ENCODE assay signal across 8 mouse cellular contexts in the genomic region with DNA sequence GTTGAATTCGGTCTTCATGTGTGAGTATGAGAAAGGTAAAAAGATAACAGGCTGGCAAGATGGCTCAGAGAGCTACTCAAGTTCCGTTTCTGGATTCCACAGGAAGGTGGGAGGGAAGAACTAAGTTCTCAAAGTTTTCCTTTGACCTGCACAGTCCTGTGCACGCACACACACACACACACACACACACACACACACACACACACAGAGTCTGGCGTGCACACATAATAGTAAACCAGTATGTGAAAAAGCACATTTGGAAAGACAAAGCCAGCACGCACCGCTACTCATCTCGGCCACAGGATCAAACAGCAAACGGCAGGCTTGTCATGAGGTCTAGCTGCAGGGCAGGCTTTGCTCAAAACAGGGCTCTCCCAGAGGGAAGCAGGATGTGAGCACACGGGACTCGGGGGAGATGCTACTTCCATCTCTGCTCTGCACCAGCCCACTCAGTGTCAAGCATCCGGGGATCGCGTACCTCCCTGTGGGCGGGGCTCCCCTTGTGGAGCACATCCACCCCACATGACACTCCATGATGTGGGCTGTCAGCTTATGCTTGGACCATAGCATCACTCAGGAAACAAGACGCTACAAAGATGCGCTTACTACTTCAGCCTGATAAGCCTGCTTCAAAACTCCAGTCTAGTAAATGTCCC. TPM values are rescaled to one million over a fixed set of nuclear protein-coding genes. Genes with fewer than 3 reads are reported as not detected.
DNase-seq lines count a peak whose midpoint lies in the region; ATAC-seq and TF ChIP-seq lines count a peak whose summit lies in the region.

No protein-coding gene starts in this region.

- peak overlapping the region; percentile 36 for H3K4me3 ChIP-seq in left cerebral cortex, adult 2 months
- no peak overlapping the region for H3K4me3 ChIP-seq in liver, embryonic 11.5 days (ENCODE audit: low read depth, low read length)
- H3K4me3 ChIP-seq in neural tube, embryonic 12.5 days, result no peak overlapping the region

- no peak overlapping the region for H3K9ac ChIP-seq in liver, embryonic 11.5 days (ENCODE audit: low read depth, low read length)
- H3K9ac ChIP-seq in neural tube, embryonic 12.5 days, result no peak overlapping the region

- 66% methylated on average over 16 of the region's 16 CpGs for WGBS in liver, embryonic 11.5 days
- 69% methylated on average over 16 of the region's 16 CpGs for WGBS in neural tube, embryonic 12.5 days

- peak; percentile 57; the same call in 1 of the 2 replicates for ATAC-seq in liver, embryonic 11.5 days (replicated peaks; ENCODE audit: low FRiP score)
- ATAC-seq in neural tube, embryonic 12.5 days (ENCODE audit: low FRiP score, low read depth), result peak; percentile 81; the same call in 1 of the 2 replicates

- H3K36me3 ChIP-seq in liver, embryonic 11.5 days (ENCODE audit: control insufficient read depth, insufficient read depth, low read length), result no peaks in the 10 kb centered on the region
- no peaks in the 10 kb centered on the region for H3K36me3 ChIP-seq in neural tube, embryonic 12.5 days

- TF ChIP-seq CTCF in left cerebral cortex, adult 2 months (IDR thresholded peaks at IDR 0.05), result no peak; the same call in 1 of the 2 replicates

- no peaks in the 10 kb centered on the region for H3K27me3 ChIP-seq in liver, embryonic 11.5 days (replicated peaks; ENCODE audit: control insufficient read depth, insufficient read depth, low read length)
- H3K27me3 ChIP-seq in neural tube, embryonic 12.5 days (replicated peaks), result no peaks in the 10 kb centered on the region

- H3K27ac ChIP-seq in left cerebral cortex, adult 2 months, result peak overlapping the region; percentile 24
- no peak overlapping the region; the same call in 1 of the 2 replicates for H3K27ac ChIP-seq in liver, embryonic 11.5 days (ENCODE audit: low read depth, low read length)
- no peak overlapping the region for H3K27ac ChIP-seq in neural tube, embryonic 12.5 days

- H3K4me2 ChIP-seq in liver, embryonic 11.5 days, result no peak overlapping the region
- H3K4me2 ChIP-seq in neural tube, embryonic 12.5 days (replicated peaks), result no peak overlapping the region

- H3K4me1 ChIP-seq in liver, embryonic 11.5 days (replicated peaks; ENCODE audit: control insufficient read depth, insufficient read depth, low read length), result no peaks in the 10 kb centered on the region
- no peaks in the 10 kb centered on the region for H3K4me1 ChIP-seq in neural tube, embryonic 12.5 days

- intact Hi-C loops in left cerebral cortex, adult 2 months (cut with DNase I), result no loop called here

- H3K9me3 ChIP-seq in liver, embryonic 11.5 days (ENCODE audit: control insufficient read depth, low read length), result no peaks in the 10 kb centered on the region
- H3K9me3 ChIP-seq in neural tube, embryonic 12.5 days, result no peaks in the 10 kb centered on the region

- peak; percentile 31 to 33 for DNase-seq in left cerebral cortex, adult 2 months (ENCODE audit: extremely low spot score in 1 of 2, low spot score in 2 of 2)
- no peak for DNase-seq in left cerebral cortex, adult 11 months (ENCODE audit: low spot score)
- peak; percentile 13 for DNase-seq in embryo, embryonic 9.5 days (ENCODE audit: extremely low spot score)
- peak; percentile 85 to 90 for DNase-seq in heart, adult 9 months (ENCODE audit: low spot score in 2 of 2)
- DNase-seq in kidney, adult 11 months, result peak; percentile 49
- DNase-seq in liver, embryonic 11.5 days (ENCODE audit: low spot score), result no peak
- DNase-seq in spleen, postnatal 14 days (ENCODE audit: low spot score in 2 of 2), result no peak

RNA-seq across cellular contexts. Expression of a gene that starts 50.9 kb away (rescaled TPM):
- total RNA-seq in left cerebral cortex, adult 2 months (2021), result 10 to 100 TPM; 16.2 to 16.4 TPM
- polyA plus RNA-seq in liver, embryonic 11.5 days (2014; fragmentation: Nextera tagmentation; extraction: Ambion mirVana), result 1.3 and 1.8 TPM in 2 replicates
- 3.5 and 4.0 TPM in 2 replicates for polyA plus RNA-seq in neural tube, embryonic 12.5 days (2016; fragmentation: Nextera tagmentation; extraction: Ambion mirVana)

Comparison
In these comparisons a context has a peak if more than half of its experiments do, and no peak if none do; other contexts are left out.
1. DNase-seq: peak in left cerebral cortex, adult 2 months (2 of 2), embryo, embryonic 9.5 days (single experiment), heart, adult 9 months (2 of 2) and kidney, adult 11 months (single experiment); none in left cerebral cortex, adult 11 months (single experiment), liver, embryonic 11.5 days (single experiment) and spleen, postnatal 14 days (0 of 2).